Mouse (Mus musculus) embryonic facial prominence, embryonic 11.5 days (tissue): ENCODE results near the gene Sirpa. TPM values are rescaled to one million over a fixed set of nuclear protein-coding genes. Genes with fewer than 3 reads are reported as not detected.

Experiments used
- ATAC-seq: fragments of 200-750 bp; cut with Nextera tagmentation; replicated peaks from 2 replicates; pipeline ENCODE4 v1.8.0; 2017; ENCODE audit warnings: low read depth; ENCODE audit not compliant: insufficient number of reproducible peaks, low FRiP score, low TSS enrichment
- DNase-seq: peaks from one replicate; pipeline ENCODE4 v3.0.0-alpha.2; 2015; ENCODE audit warnings: low spot score
- H3K27ac ChIP-seq: fragments of 300-500 bp; sonication (generic); replicated peaks from 2 replicates; pipeline ENCODE4 v1.5.1; 2014; ENCODE audit warnings: mild to moderate bottlenecking, low read depth, low read length, control low read depth
- H3K27me3 ChIP-seq: fragments of 300-500 bp; sonication (generic); 2 replicates; pipeline ENCODE4 v1.6.1; 2014; ENCODE audit warnings: mild to moderate bottlenecking, low read length, moderate library complexity, mixed read lengths; ENCODE audit not compliant: control insufficient read depth, insufficient read depth
- H3K36me3 ChIP-seq: fragments of 300-500 bp; sonication (generic); replicated peaks from 2 replicates; pipeline ENCODE4 v1.6.1; 2014; ENCODE audit warnings: low read depth, mild to moderate bottlenecking, low read length, moderate library complexity, mixed read lengths; ENCODE audit not compliant: control insufficient read depth, insufficient read depth
- H3K4me1 ChIP-seq: fragments of 300-500 bp; sonication (generic); 2 replicates; pipeline ENCODE4 v1.6.1; 2014; ENCODE audit warnings: low read length, mixed read lengths; ENCODE audit not compliant: control insufficient read depth, insufficient read depth
- H3K4me2 ChIP-seq: fragments of 300-500 bp; sonication (generic); 2 replicates; pipeline ENCODE4 v1.6.1; 2014; ENCODE audit warnings: low read depth, mild to moderate bottlenecking, control low read depth, low read length, moderate library complexity
- H3K4me3 ChIP-seq: fragments of 300-500 bp; sonication (generic); 2 replicates; pipeline ENCODE4 v1.5.1; 2014; ENCODE audit warnings: low read depth, low read length, control low read depth
- H3K9ac ChIP-seq: fragments of 300-500 bp; sonication (generic); replicated peaks from 2 replicates; pipeline ENCODE4 v1.6.1; 2014; ENCODE audit warnings: mild to moderate bottlenecking, control low read depth, low read length
- H3K9me3 ChIP-seq: fragments of 300-500 bp; sonication (generic); replicated peaks from 2 replicates; pipeline ENCODE4 v1.6.1; 2016; ENCODE audit warnings: mild to moderate bottlenecking, low read length, inconsistent platforms, mixed read lengths; ENCODE audit not compliant: control insufficient read depth
- WGBS: fragments of 180-500 bp; shearing (Covaris S2); extraction: QIAGEN DNeasy Blood & Tissue Kit; methylation state at CpG from one replicate; pipeline ENCODE4 v1.1.7; 2014; 5-methylcytosine and 5-hydroxymethylcytosine counted together
- polyA plus RNA-seq: library from polyadenylated mRNA; unstranded; fragments of >200 nt; fragmentation: Nextera tagmentation; extraction: Ambion mirVana; gene quantifications from 2 replicates; pipeline ENCODE4 v1.2.1, GENCODE M21; 2014

Sirpa gene
- 20.9 and 21.2 TPM in 2 replicates for polyA plus RNA-seq

DNA sequence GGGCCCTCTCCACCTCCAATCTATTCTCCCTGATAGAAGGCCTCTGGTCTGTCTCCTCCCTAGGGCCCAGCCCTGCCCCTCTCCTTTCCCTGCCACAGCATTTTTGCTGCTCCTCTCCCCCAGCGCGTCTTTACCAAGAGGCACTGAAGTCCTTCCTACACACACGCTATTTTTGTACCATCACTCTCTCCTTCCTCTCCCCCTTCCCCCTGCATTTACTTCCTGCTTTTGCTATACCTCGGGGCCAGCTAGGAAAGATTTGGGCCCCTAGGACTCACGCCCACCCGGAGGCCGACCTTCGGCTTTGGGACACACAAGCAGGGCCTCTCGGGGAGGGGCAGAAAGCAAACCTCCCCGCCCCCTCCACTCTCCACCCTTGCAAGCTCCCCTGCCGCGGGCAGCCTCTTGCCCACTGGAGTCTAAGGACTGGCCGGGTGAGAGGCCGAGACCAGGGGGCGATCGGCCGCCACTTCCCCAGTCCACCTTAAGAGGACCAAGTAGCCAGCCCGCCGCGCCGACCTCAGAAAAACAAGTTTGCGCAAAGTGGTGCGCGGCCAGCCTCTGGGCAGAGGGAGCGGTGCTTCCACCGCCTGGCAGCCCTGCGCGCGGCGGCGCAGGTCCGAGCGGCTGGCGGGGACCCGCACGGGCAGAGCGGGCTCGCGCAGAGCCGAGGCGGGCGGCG is at the start of gene Sirpa:
Gene Sirpa (plus strand): TSS at position 377 of the 682 bp plus-strand sequence.
- H3K36me3 ChIP-seq: no peaks in the 10 kb centered on the region
- H3K9ac ChIP-seq: peak within 1 kb of the TSS; percentile 86
- H3K4me3 ChIP-seq: peak within 1 kb of the TSS; percentile 69
- DNase-seq (peak; percentile 74), ATAC-seq (peak; percentile 83)
- H3K9me3 ChIP-seq: no peaks in the 10 kb centered on the region
- H3K4me1 ChIP-seq: no peaks in the 10 kb centered on the region; the same call in 1 of the 2 replicates
- under 1% methylated on average over 43 of the region's 43 CpGs for WGBS
- H3K4me2 ChIP-seq: peak within 1 kb of the TSS; percentile 90
- H3K27me3 ChIP-seq: no peaks in the 10 kb centered on the region
- peak within 1 kb of the TSS; percentile 83 for H3K27ac ChIP-seq

- Histone ChIP-seq H3K36me3 (no peaks in the 10 kb centered on the region), H3K4me3 (no peak overlapping the region), H3K4me2 (no peak overlapping the region), H3K27ac (no peak overlapping the region), H3K9me3 (no peaks in the 10 kb centered on the region), H3K4me1 (no peaks in the 10 kb centered on the region), H3K9ac (no peak overlapping the region), H3K27me3 (no peaks in the 10 kb centered on the region)
- ATAC-seq: 0 out of 2 replicates have a peak, but pooled peaks have one; percentile 39
- no peak for DNase-seq
- 50% methylated on average over 4 of the region's 4 CpGs for WGBS
Observed at GRCm38 (mm10) chr2:129544448-129544847, 48.2 kb upstream of the Sirpa start.

DNA sequence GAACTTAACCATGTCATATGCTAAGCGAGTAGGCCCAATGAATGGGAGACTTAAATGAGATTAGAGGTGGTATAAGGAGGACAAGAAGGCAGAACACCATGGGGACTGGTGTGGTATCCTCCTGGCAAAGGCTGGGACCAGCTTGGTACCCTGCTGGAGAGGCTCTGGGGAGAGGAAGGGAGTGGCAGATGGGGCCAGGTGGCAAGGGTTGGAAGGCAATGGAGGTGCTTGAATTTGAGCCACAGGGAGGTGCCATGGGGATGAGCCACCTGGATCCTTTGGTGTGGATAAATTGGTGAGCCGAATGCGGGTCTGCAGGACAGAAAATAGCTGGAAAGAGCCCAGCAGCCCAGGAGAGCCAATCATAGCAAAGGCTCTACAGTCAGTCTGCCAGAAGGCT is 47.7 kb upstream of the Sirpa start:
- H3K27ac ChIP-seq: no peak overlapping the region
- WGBS: 81% methylated on average over 3 of the region's 3 CpGs
- no peaks in the 10 kb centered on the region for H3K27me3 ChIP-seq
- ATAC-seq (no peak), DNase-seq (no peak)
- H3K36me3 ChIP-seq: no peaks in the 10 kb centered on the region
- H3K4me3 ChIP-seq: no peak overlapping the region
- H3K4me1 ChIP-seq: no peaks in the 10 kb centered on the region
- no peak overlapping the region for H3K4me2 ChIP-seq
- no peak overlapping the region for H3K9ac ChIP-seq
- H3K9me3 ChIP-seq: no peaks in the 10 kb centered on the region

- WGBS: 78% methylated on average over 7 of the region's 7 CpGs
- ATAC-seq: no peak
Observed at GRCm38 (mm10) chr2:129545596-129545995, 47.0 kb upstream of the Sirpa start.

DNA sequence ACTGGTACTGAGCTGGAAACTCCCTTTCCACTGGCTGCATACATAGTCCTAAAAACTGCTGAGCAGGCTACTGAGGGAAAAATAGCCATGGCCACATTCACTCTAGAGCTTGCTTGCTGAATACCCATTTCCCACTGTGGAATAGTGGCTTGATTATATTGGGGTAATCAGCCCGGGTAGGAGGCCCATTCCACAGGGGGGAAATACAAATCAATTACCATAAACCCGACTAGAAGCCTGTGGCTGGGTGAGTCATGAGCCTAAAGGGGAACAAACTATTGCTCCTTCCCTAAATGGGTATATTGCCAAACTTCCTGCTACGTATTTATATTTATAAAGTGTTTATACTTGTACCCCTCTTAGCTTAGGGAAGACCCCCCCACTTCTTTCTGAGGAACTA is 45.9 kb upstream of the Sirpa start:
- no peak for DNase-seq
- Histone ChIP-seq H3K4me1 (no peaks in the 10 kb centered on the region), H3K27me3 (no peaks in the 10 kb centered on the region), H3K9me3 (no peaks in the 10 kb centered on the region), H3K27ac (no peak overlapping the region), H3K36me3 (no peaks in the 10 kb centered on the region), H3K4me2 (no peak overlapping the region), H3K4me3 (no peak overlapping the region), H3K9ac (no peak overlapping the region)
- ATAC-seq: no peak
- 73% methylated on average over 3 of the region's 3 CpGs for WGBS

More at GRCm38 (mm10) chr2:129545596-129545995, 47.0 kb upstream of the Sirpa start:
- Histone ChIP-seq H3K36me3 (no peaks in the 10 kb centered on the region), H3K9ac (no peak overlapping the region), H3K4me1 (no peaks in the 10 kb centered on the region), H3K4me2 (no peak overlapping the region), H3K27ac (no peak overlapping the region), H3K27me3 (no peaks in the 10 kb centered on the region), H3K4me3 (no peak overlapping the region), H3K9me3 (no peaks in the 10 kb centered on the region)
- no peak for DNase-seq

- WGBS: 73% methylated on average over 9 of the region's 9 CpGs
- ATAC-seq: no peak
Observed at GRCm38 (mm10) chr2:129549537-129550135, 43.0 kb upstream of the Sirpa start.

GRCm38 (mm10) chr2:129550781-129551180 is 41.9 kb upstream of the Sirpa start:
- ATAC-seq: no peak

More at GRCm38 (mm10) chr2:129549537-129550135, 43.0 kb upstream of the Sirpa start:
- Histone ChIP-seq H3K4me3 (no peak overlapping the region), H3K27me3 (no peaks in the 10 kb centered on the region), H3K27ac (no peak overlapping the region), H3K9ac (no peak overlapping the region), H3K9me3 (no peaks in the 10 kb centered on the region), H3K4me2 (no peak overlapping the region), H3K36me3 (no peaks in the 10 kb centered on the region), H3K4me1 (no peaks in the 10 kb centered on the region)
- no peak for DNase-seq

GRCm38 (mm10) chr2:129556081-129556480 is 36.6 kb upstream of the Sirpa start:
- Histone ChIP-seq H3K36me3 (no peaks in the 10 kb centered on the region), H3K27ac (no peak overlapping the region), H3K9me3 (no peaks in the 10 kb centered on the region), H3K27me3 (no peaks in the 10 kb centered on the region), H3K4me1 (no peaks in the 10 kb centered on the region), H3K4me2 (no peak overlapping the region), H3K4me3 (no peak overlapping the region), H3K9ac (no peak overlapping the region)
- no peak for DNase-seq
- no peak for ATAC-seq
- 61% methylated on average over 6 of the region's 6 CpGs for WGBS

More at GRCm38 (mm10) chr2:129550781-129551180, 41.9 kb upstream of the Sirpa start:
- no peak for DNase-seq
- WGBS: 54% methylated on average over 2 of the region's 2 CpGs
- Histone ChIP-seq H3K9ac (no peak overlapping the region), H3K4me3 (no peak overlapping the region), H3K4me1 (no peaks in the 10 kb centered on the region), H3K27me3 (no peaks in the 10 kb centered on the region), H3K4me2 (no peak overlapping the region), H3K36me3 (no peaks in the 10 kb centered on the region), H3K27ac (no peak overlapping the region), H3K9me3 (no peaks in the 10 kb centered on the region)
